Mouse (Mus musculus) ovary, postnatal 10 days (tissue): Measurements from ENCODE around the gene Tubb1.
A peak's percentile ranks its signal among the peaks of the same experiment; 100 is the strongest.

ENCODE experiments used
- DNase-seq: peaks from one replicate; pipeline ENCODE4 v3.0.0; 2022; ENCODE audit warnings: low spot score

The Tubb1 gene

DNA sequence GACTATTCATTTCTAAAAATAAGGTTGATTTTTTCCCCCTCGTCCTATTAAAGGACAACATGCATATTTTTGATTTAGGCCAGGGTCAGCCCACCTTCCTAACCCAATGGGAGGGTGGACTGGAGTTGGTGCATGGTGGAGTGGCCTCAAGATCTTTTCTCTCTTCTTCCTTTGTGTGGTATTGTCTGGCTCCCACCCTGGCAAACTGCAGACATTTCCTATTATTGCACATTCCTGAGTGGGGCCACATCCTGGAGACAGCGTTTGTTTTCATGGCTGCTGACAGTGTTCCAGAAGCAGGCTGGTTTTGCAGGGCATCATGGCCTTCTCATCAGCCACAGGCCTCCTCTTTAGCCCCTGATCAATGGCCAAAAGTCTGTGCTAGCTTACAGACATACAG is 7.4 kb upstream of the Tubb1 start:
- no peak for DNase-seq

GRCm38 (mm10) chr2:174444359-174444758 is 6.1 kb upstream of the Tubb1 start:
- DNase-seq: no peak

- DNase-seq: no peak
These were observed 5.5 kb upstream of the Tubb1 start for GRCm38 (mm10) chr2:174445018-174445417.

DNA sequence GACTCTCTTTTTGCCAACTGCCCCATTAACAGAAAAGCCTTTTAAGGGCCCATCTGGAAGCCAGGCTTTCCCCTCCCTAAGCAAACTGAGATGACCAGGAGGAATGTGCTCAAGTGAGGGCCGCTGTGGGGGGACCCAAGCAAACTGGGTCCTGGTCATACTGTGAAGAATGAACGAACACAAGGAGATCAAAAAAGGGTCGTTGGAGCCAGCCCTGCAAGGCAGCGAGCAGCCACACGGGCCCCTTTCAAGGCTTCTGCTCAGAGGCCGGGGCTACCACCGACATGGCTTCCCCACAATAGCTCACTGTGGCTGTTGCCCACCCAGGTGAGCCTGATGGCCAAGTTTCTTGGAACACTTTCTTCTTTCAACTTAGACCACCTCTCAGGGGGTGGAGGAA is 4.0 kb upstream of the Tubb1 start:
- DNase-seq: no peak

DNA sequence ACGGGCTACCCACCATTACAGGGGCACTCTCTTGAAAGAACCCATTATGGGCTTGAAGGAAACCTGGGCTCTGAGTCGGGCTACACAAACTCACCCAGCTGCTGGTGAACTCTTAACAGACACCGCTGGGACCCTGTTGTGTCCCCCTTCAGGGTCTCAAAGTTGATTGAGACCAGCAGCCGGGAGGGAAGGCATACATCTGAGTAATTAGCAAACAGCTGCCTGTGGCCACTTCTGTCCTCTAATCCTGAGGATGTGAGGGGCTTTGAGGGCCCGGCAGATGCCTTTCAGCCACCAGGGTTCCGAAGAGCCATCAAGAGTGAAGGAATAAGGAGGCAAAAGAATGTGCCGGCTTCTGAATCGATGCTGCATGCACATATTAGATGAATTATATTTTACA is 3.6 kb upstream of the Tubb1 start:
- DNase-seq: no peak

DNA sequence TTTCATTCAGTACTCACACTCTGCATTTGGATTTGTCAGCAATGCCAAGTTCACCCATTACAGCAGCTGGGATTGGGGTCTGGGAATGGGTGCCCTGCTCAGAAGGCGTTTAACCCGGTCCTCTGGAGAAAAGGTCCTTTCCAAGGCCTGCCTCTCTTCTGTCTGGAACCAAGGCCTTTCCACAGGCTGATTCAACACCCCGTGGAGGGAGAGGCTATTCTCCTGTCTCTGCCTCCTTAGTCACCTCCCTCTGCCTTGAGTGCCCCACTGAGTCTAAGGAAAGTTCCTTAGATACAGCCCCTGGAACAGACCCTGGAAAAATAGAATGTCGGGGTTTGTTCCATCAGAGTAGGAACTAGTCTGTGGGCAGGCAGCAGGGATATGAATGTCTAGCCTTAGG is 2.1 kb upstream of the Tubb1 start:
- DNase-seq: no peak

DNA sequence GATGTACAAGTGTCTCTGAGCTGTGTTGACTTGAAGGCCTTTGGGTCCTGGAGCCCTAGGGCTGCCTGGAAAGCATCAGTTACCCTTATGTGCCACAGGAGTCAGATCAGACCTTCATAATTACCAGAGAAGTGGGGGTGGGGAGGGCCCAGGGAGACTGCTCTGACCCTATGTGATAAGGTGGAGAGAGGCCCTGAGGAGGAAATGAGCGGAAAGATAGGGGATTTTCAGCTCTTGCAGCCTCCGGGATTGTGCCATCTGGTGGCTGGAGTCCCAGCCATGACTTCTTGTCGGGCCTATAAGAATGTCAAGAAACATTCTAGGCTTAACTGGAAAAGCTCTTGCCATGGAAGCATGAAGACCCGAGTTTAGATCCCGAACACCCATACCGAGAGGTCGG is 3.2 kb downstream of the Tubb1 start:
- no peak for DNase-seq

DNA sequence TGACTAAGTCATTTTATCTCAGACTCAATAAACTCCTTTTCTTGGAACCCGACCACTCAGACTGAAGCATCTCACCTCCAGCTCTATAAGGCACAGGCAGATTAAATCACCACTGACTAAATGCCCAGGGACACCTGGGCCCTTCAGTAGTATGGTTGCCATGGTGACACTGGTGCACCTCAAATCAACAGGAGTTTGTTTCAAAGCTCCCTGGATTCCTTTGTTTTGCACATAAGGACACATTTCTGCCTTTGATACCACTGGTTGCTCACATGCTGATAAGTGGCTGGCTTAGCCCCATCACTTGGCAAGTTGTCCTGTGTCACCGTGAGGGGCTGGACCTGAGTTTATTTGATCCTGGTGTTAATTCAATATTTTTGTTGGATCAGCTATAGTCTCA is 8.9 kb downstream of the Tubb1 start:
- DNase-seq: no peak

- no peak for DNase-seq
These were observed 12.9 kb downstream of the Tubb1 start for GRCm38 (mm10) chr2:174463370-174463769.

DNA sequence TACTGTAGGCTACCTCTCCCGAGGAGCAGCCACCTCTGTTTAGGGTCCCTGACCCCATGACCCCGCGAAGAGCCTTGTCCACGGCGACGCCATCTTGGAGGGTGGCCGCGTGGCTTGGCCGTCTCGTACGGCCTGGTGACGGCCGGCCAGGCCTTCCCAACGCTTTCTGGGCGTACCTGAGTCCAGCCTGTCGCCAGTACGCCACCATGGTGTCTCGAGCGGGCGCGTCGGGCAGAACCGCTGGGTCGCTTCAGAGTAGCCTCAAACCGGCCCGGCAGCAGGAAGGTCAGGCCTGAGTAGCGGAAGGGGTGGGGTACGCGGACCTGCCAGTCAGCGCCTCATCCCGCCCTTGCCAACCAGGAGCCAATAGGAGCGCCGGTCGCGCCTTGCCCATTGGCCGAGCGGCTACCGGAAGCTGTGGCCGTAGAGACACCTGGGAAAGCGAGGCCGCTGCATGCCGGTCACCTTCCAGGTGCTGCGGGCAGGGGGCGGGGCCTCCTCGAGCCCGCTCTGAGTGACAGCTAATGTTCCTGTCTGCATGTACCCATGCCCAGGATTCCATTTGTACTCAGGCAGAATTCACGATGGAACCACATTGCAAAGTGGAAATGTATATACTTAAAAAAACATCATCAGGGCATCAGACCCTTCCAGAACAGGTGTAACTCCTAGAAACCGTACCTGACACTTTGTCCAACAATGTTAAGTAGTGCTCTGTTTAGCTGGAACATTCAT is 13.5 kb downstream of the Tubb1 start, which contains the start of gene Atp5e:
TSS of gene Atp5e (minus strand) at position 317 of the 735 bp plus-strand sequence.
- DNase-seq: peak; percentile 91

- DNase-seq: no peak
These were observed 19.8 kb downstream of the Tubb1 start for GRCm38 (mm10) chr2:174470333-174470732.

- DNase-seq: no peak
These were observed 20.4 kb downstream of the Tubb1 start for GRCm38 (mm10) chr2:174470786-174471405.

GRCm38 (mm10) chr2:174472407-174472806 is 21.9 kb downstream of the Tubb1 start:
- DNase-seq: no peak

DNA sequence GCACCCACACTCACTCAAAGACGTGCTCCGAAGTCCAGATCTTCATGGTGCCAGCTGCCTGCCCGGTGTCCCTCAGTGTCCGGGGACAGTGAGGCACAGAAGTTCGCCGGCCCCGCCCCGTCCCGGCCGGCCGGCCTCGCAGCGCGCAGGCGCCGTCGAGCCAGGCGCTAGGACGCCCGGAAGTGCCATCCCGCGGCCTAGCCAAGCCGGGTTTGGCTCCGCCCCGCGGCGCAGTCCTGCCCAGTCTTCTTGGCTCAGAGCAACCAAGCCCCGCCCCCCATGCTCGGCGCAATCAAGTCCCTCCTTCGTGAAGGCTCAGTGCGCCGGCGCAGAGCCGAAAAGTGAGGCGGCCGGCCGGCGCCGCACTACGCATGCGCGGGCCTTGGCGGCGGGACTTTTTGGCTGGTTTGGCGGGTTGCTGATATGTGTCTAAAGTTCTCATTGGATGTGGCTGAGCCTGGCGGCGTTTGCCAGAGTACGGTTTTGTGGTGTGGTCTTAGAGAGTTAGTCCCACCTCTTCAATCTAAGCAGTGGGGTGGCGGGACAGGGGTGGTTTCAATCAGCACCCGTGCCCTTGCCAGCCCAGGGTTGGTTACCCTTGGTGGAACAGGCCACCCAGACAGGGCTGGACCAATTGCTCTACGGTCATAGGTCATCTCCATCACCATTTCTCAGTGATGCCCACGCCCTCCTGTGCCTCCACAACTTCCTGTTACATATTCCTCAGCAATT is 22.5 kb downstream of the Tubb1 start, which contains the start of gene Prelid3b:
TSS of gene Prelid3b (minus strand) at position 264 of the 732 bp plus-strand sequence.
- peak; percentile 96 for DNase-seq

GRCm38 (mm10) chr2:174473550-174473927 is 23.0 kb downstream of the Tubb1 start:
- no peak for DNase-seq

GRCm38 (mm10) chr2:174477543-174478319 is 27.2 kb downstream of the Tubb1 start:
- DNase-seq: no peak

DNA sequence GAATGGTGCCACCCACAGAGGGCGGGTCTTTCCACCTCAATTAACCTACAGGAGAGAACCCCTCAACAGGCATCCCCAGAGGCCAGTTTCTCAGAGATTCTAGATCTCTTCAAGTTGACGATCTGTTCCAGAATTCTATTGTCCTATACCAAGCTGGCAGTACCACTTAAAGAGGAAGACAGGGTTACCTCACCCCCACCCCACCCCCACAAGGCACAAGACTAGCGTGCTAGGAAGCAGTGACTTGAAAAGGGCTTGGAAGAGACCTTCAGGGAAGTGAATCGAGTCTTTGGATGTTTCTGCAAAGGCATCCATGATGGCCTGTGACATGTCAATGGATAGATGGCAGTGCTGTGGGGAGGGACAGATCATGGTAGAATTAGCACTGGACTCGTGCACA is 28.3 kb downstream of the Tubb1 start:
- no peak for DNase-seq

GRCm38 (mm10) chr2:174487005-174487404 is 36.5 kb downstream of the Tubb1 start:
- no peak for DNase-seq

DNA sequence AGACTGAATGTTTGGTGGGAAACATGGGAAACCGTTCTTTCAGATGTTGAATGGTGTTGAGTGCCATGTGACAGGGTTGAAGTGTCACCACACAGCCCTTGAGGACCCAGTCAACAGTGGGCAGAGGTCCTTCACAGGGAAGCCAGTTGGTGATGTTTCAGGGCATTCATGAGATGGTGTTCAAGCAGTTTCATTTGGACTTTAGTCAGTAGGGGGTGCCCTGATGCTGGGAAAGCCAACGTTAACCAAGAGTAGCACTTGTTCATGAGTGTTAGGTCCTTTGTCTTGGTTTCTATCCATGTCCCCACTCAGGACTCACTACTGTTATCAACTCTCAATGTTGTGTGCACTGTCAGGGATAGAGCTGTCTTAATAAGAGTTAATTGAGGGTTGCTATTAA is 42.4 kb downstream of the Tubb1 start:
- no peak for DNase-seq

GRCm38 (mm10) chr2:174500814-174501503 is 50.5 kb downstream of the Tubb1 start:
- DNase-seq: no peak

DNA sequence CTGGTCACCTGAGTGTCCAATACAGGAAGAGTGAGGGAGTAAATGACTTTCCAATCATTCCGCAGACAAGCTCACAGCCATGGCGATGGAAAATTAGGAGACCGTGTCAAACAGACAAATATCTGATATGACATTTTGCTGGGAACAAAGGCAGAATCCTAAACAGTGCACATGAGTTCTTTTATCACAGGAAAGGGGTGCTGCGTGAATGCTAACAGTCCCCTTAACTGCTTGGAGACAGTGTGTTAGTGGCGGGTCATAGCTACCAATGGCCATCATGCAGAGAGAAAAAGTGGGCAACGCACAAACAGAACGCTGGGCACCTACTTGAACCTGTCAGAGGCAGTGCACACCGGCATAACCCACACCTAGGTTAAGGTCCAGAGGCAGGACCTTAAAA is 51.0 kb downstream of the Tubb1 start:
- no peak for DNase-seq

- DNase-seq: no peak
These were observed 51.8 kb downstream of the Tubb1 start for GRCm38 (mm10) chr2:174502321-174502720.
